Mouse (Mus musculus) kidney, postnatal 36 days (tissue): Measurements from ENCODE around the gene Olfr1461.

Source experiments
- DNase-seq, 2 experiments: peaks; one replicate each; pipeline ENCODE4 v3.0.0; 2021 to 2022; ENCODE audit warnings: mixed read lengths in 2 of 2

Olfr1461 gene

GRCm38 (mm10) chr19:13162700-13163099, at the start of gene Olfr1461:
TSS of gene Olfr1461 (plus strand) at chr19:13163000.
- DNase-seq = no peak

DNA sequence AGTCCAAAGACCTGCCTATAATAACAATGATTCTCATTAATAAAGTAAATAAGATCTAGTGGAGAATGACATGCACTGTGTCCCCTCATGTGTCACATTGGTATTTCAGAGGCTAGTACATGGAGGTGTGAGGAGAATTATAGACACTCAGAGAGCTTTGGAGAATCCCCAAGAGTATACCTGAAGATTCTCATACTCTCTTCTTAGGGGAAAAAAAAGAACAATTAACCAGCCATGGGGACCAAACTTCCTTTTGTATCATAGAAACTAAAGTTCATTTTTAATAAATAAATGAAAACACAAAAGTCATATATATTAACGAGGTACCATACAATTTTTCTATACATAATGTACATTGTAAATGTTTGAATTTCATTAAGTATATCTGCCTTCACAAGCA, 13.4 kb upstream of the Olfr1461 start, which contains the start of gene Olfr1459:
Gene Olfr1459 (minus strand): TSS at position 101 of the 400 bp plus-strand sequence.
- DNase-seq = no peak

GRCm38 (mm10) chr19:13185434-13185833, 22.6 kb downstream of the Olfr1461 start, which contains the start of gene Olfr1462:
TSS of gene Olfr1462 (plus strand) at chr19:13185734.
- DNase-seq = no peak
